Mouse (Mus musculus): ENCODE data around the gene Fam57a.
A peak's percentile ranks its signal among the peaks of the same experiment; 100 is the strongest.
"Not testable (repeated sequence)": the region's sequence is repeated elsewhere in the genome, so short reads cannot be mapped to it uniquely, and the experiment has no call there.

Fam57a gene

GRCm38 (mm10) chr11:76180146-76180540 is 672 bp downstream of the Fam57a start:
- DNase-seq (ENCODE audit: low spot score): no peak

- DNase-seq (ENCODE audit: low spot score): no peak
Measured at GRCm38 (mm10) chr11:76183745-76184144, 4.3 kb downstream of the Fam57a start.

- DNase-seq (ENCODE audit: low spot score): no peak
Measured at GRCm38 (mm10) chr11:76186908-76187307, 7.4 kb downstream of the Fam57a start.

- no peak for DNase-seq (ENCODE audit: low spot score)
Measured at GRCm38 (mm10) chr11:76196275-76196976, 17.0 kb downstream of the Fam57a start.

- no peak for DNase-seq (ENCODE audit: low spot score)
Measured at GRCm38 (mm10) chr11:76196977-76197469, 17.6 kb downstream of the Fam57a start.

GRCm38 (mm10) chr11:76201761-76202674 is 22.5 kb downstream of the Fam57a start:
- peak; percentile 72 for DNase-seq (ENCODE audit: low spot score)

- DNase-seq (ENCODE audit: low spot score): no peak
Measured at GRCm38 (mm10) chr11:76206793-76207192, 27.3 kb downstream of the Fam57a start.

- DNase-seq (ENCODE audit: low spot score): no peak
Measured at GRCm38 (mm10) chr11:76210228-76210985, 30.9 kb downstream of the Fam57a start.

GRCm38 (mm10) chr11:76211595-76211994 is 32.1 kb downstream of the Fam57a start:
- not testable (repeated sequence) for DNase-seq (ENCODE audit: low spot score)

- no peak for DNase-seq (ENCODE audit: low spot score)
Measured at GRCm38 (mm10) chr11:76213841-76214240, 34.4 kb downstream of the Fam57a start.

- DNase-seq (ENCODE audit: low spot score): no peak
Measured at GRCm38 (mm10) chr11:76215011-76215410, 35.5 kb downstream of the Fam57a start.

- no peak for DNase-seq (ENCODE audit: low spot score)
Measured at GRCm38 (mm10) chr11:76216049-76216540, 36.6 kb downstream of the Fam57a start.

GRCm38 (mm10) chr11:76216681-76217389 is 37.4 kb downstream of the Fam57a start:
- peak; percentile 32 for DNase-seq (ENCODE audit: low spot score)

GRCm38 (mm10) chr11:76217390-76217800 is 37.9 kb downstream of the Fam57a start, which contains the start of the genes Dbil5 and Gemin4:
Gene Dbil5 (plus strand): TSS chr11:76217608.
Gene Gemin4 (minus strand): TSS chr11:76217664.
- DNase-seq (ENCODE audit: low spot score): peak; percentile 96

GRCm38 (mm10) chr11:76224631-76225030 is 45.2 kb downstream of the Fam57a start:
- DNase-seq (ENCODE audit: low spot score): no peak

- DNase-seq (ENCODE audit: low spot score): no peak
Measured at GRCm38 (mm10) chr11:76225051-76225450, 45.6 kb downstream of the Fam57a start.

GRCm38 (mm10) chr11:76236136-76236535 is 56.7 kb downstream of the Fam57a start:
- no peak for DNase-seq (ENCODE audit: low spot score)

- DNase-seq (ENCODE audit: low spot score): no peak
Measured at GRCm38 (mm10) chr11:76239750-76240149, 60.3 kb downstream of the Fam57a start.

- peak; percentile 95 for DNase-seq (ENCODE audit: low spot score)
Measured at GRCm38 (mm10) chr11:76242901-76243810, 63.7 kb downstream of the Fam57a start, which contains the start of the genes Mrm3 and Glod4. Gene Mrm3 (plus strand): TSS chr11:76243715. Gene Glod4 (minus strand): TSS chr11:76243725.

Data from ovary, postnatal 14 days (tissue).